In the genomic region with DNA sequence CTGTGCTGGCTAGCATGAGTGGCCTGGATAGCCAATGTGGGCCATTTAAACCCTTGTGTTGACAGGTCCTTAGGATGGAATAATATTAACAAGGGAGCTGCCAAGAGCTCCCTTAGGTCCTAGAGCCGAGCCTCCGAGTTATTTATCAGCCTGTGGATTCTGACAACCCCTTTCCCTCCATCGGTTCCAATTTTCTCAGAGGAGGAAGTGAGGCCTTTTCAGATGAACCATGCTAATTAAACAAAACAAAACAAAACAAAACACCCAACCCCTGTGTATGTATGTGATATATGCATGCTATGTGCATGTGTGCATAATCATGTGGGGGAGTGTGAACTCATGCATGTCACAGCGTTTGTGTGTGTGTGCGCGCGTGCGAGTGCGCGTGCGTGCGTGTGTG, we compare ENCODE assay signal across 14 mouse cellular contexts. TPM values are rescaled to one million over a fixed set of nuclear protein-coding genes. Genes with fewer than 3 reads are reported as not detected.
DNase-seq lines count a peak whose midpoint lies in the region; TF ChIP-seq lines count a peak whose summit lies in the region.
"Had no signal": no experiment of that assay in that cellular context is flagged by ENCODE, and none has a peak within 500 bp of the region (broad histone marks: within the 10 kb centered on the region; RNA-seq: fewer than 3 reads in every experiment).

No protein-coding gene starts in this region.

- TF ChIP-seq POLR2A in MEL (IDR thresholded peaks at IDR 0.05; ENCODE audit: control insufficient read depth in 1 of 2, insufficient read depth in 1 of 2, low read depth in 1 of 2, low read length in 2 of 2, poor library complexity in 1 of 2), result no peak

- TF ChIP-seq EP300 in MEL (IDR thresholded peaks at IDR 0.05; ENCODE audit: low read depth in 1 of 2, low read length in 2 of 2), result no peak

- DNase-seq in heart, postnatal 4 days, result peak; percentile 24
- DNase-seq in heart, postnatal 36 days, result no peak
- peak; percentile 50 for DNase-seq in MEL (ENCODE audit: low read depth, low spot score)
- DNase-seq in embryonic facial prominence, embryonic 10.5 days (ENCODE audit: low spot score), result no peak
- DNase-seq in thymus, postnatal 10 days (ENCODE audit: low spot score in 2 of 2), result no peak
- no peak for DNase-seq in yolk sac, embryonic 10.5 days (ENCODE audit: low spot score)
- DNase-seq: adrenal gland, adult 8-10 months; gastrocnemius, adult 2 months; kidney, postnatal 36 days; lung, embryonic 14.5 days; retina, postnatal 1 day had no signal

- H3K4me3 ChIP-seq in MEL (ENCODE audit: control insufficient read depth in 1 of 2, insufficient read depth in 1 of 2, low read depth in 2 of 2, low read length in 2 of 2) (peak overlapping the region; percentile 7 to 85; a peak in 3 of 4 replicates), macrophage (ENCODE audit: inconsistent target) (peak overlapping the region; percentile 71; the same call in 1 of the 2 replicates)
- H3K4me3 ChIP-seq in embryonic facial prominence, embryonic 10.5 days, result no peak overlapping the region
- H3K4me3 ChIP-seq: gastrocnemius, adult 2 months; hindbrain, embryonic 10.5 days; intestine, embryonic 15.5 days had no signal

- WGBS in embryonic facial prominence, embryonic 10.5 days, result 81% methylated on average over 12 of the region's 12 CpGs
- WGBS in macrophage (ENCODE audit: missing documents), result 4% methylated on average over 4 of the region's 12 CpGs

- no peak for TF ChIP-seq CTCF in MEL (IDR thresholded peaks at IDR 0.05 in 2 of 3, conservative IDR thresholded peaks at IDR 0.05 in 1 of 3; ENCODE audit: control insufficient read depth in 1 of 3, insufficient read depth in 1 of 3, low read depth in 2 of 3, low read length in 3 of 3, poor library complexity in 1 of 3, severe bottlenecking in 1 of 3)

- H3K4me1 ChIP-seq in MEL (ENCODE audit: control insufficient read depth in 1 of 2, insufficient read depth in 2 of 2, low read length in 2 of 2), result peaks cover 0 to 54% of the 10 kb centered on the region in 2 experiments; a peak in 3 of 4 replicates
- peaks cover 21% of the 10 kb centered on the region for H3K4me1 ChIP-seq in embryonic facial prominence, embryonic 10.5 days

- intact Hi-C loops in heart, postnatal 36 days (cut with DNase I), result loop anchor here (10.0 kb wide), 2 partner anchors 258 to 632 kb away; no protein-coding TSS in a partner anchor

- no peaks in the 10 kb centered on the region for H3K9me3 ChIP-seq in MEL (replicated peaks; ENCODE audit: insufficient read depth, low read length)
- no peaks in the 10 kb centered on the region for H3K9me3 ChIP-seq in embryonic facial prominence, embryonic 10.5 days
- H3K9me3 ChIP-seq: hindbrain, embryonic 10.5 days; intestine, embryonic 15.5 days had no signal

- H3K9ac ChIP-seq in MEL (ENCODE audit: control insufficient read depth, low read depth, low read length, poor library complexity, severe bottlenecking), result peak overlapping the region; percentile 82
- H3K9ac ChIP-seq: intestine, embryonic 15.5 days; lung, embryonic 14.5 days had no signal

- H3K27ac ChIP-seq in MEL (ENCODE audit: control insufficient read depth, low read depth, low read length), result peak overlapping the region; percentile 97
- H3K27ac ChIP-seq in embryonic facial prominence, embryonic 10.5 days (replicated peaks), result peak overlapping the region; percentile 51; the same call in 1 of the 2 replicates
- peak overlapping the region; percentile 95 for H3K27ac ChIP-seq in macrophage
- H3K27ac ChIP-seq: gastrocnemius, adult 2 months; intestine, embryonic 15.5 days had no signal

- TF ChIP-seq RAD21 in MEL (IDR thresholded peaks at IDR 0.05; ENCODE audit: low read depth, low read length), result no peak

- peaks cover 0 to 46% of the 10 kb centered on the region in 2 experiments; a peak in 2 of 4 replicates for H3K36me3 ChIP-seq in MEL (ENCODE audit: control insufficient read depth in 1 of 2, insufficient read depth in 2 of 2, low read length in 2 of 2)
- H3K36me3 ChIP-seq in embryonic facial prominence, embryonic 10.5 days (replicated peaks), result no peaks in the 10 kb centered on the region
- peaks cover 3% of the 10 kb centered on the region; the same call in 1 of the 2 replicates for H3K36me3 ChIP-seq in macrophage (ENCODE audit: inconsistent target)
- H3K36me3 ChIP-seq: hindbrain, embryonic 10.5 days; intestine, embryonic 15.5 days had no signal

- no peaks in the 10 kb centered on the region for H3K27me3 ChIP-seq in MEL (ENCODE audit: control insufficient read depth in 1 of 2, insufficient read depth in 2 of 2, low read length in 2 of 2)
- H3K27me3 ChIP-seq in embryonic facial prominence, embryonic 10.5 days (replicated peaks; ENCODE audit: low read depth, poor library complexity, severe bottlenecking), result peaks cover 13% of the 10 kb centered on the region; the same call in 1 of the 2 replicates
- H3K27me3 ChIP-seq: intestine, embryonic 15.5 days had no signal

- H3K79me2 ChIP-seq in MEL (ENCODE audit: control insufficient read depth, insufficient read depth, low read length, poor library complexity), result peaks cover 58% of the 10 kb centered on the region
- H3K79me2 ChIP-seq in macrophage (ENCODE audit: inconsistent target), result peaks cover 80% of the 10 kb centered on the region

TF ChIP-seq in MEL, 35 proteins besides CTCF, POLR2A, EP300 and RAD21:
- TF ChIP-seq MXI1 (IDR thresholded peaks at IDR 0.05; ENCODE audit: low read depth, low read length) (no peak), MYB (IDR thresholded peaks at IDR 0.05; ENCODE audit: low read depth, low read length) (no peak), TCF12 (IDR thresholded peaks at IDR 0.05; ENCODE audit: low read depth, low read length) (no peak), MEF2A (IDR thresholded peaks at IDR 0.05; ENCODE audit: extremely low read depth, insufficient replicate concordance, low read depth, low read length, poor library complexity, severe bottlenecking) (no peak), ETS1 (IDR thresholded peaks at IDR 0.05; ENCODE audit: low read depth, low read length) (no peak), USF1 (IDR thresholded peaks at IDR 0.05; ENCODE audit: low read depth, low read length) (no peak), GABPA (IDR thresholded peaks at IDR 0.05; ENCODE audit: low read depth, low read length) (no peak), GATA1 (IDR thresholded peaks at IDR 0.05; ENCODE audit: low read depth, low read length) (no peak), ZKSCAN1 (IDR thresholded peaks at IDR 0.05; ENCODE audit: low read depth, low read length) (no peak), UBTF (IDR thresholded peaks at IDR 0.05; ENCODE audit: borderline replicate concordance, insufficient read depth, low read depth, low read length) (no peak), JUND (IDR thresholded peaks at IDR 0.05; ENCODE audit: low read depth, low read length) (no peak), ZC3H11A (IDR thresholded peaks at IDR 0.05; ENCODE audit: low read depth, low read length) (no peak), ZNF384 (IDR thresholded peaks at IDR 0.05; ENCODE audit: low read depth, low read length) (no peak), MAX (IDR thresholded peaks at IDR 0.05; ENCODE audit: low read length) (no peak), TBP (IDR thresholded peaks at IDR 0.05; ENCODE audit: low read depth, low read length) (no peak), POLR2AphosphoS5 (IDR thresholded peaks at IDR 0.05; ENCODE audit: borderline replicate concordance, low read depth, low read length) (no peak; the same call in 1 of the 2 replicates), POLR2AphosphoS2 (IDR thresholded peaks at IDR 0.05; ENCODE audit: low read length) (no peak)

RNA-seq across cellular contexts. Expression of a gene that starts 3.3 kb away (rescaled TPM):
- total RNA-seq in heart, postnatal 4 days (2021), result 1 to 10 TPM; 1.8 to 1.9 TPM
- 1 to 10 TPM; 2.4 to 3.3 TPM for total RNA-seq in heart, postnatal 36 days (2021)
- 14.3 and 17.1 TPM in 2 replicates for total RNA-seq in MEL (2012; rRNA removed)
- polyA plus RNA-seq in MEL (2012; ENCODE audit: insufficient read depth in 1 of 2, insufficient read length in 2 of 2, low read depth in 1 of 2, low replicate concordance in 2 of 2, missing spikeins in 1 of 2), result 10 to 100 TPM in 1 of 2 experiments, not detected in 1; 23.5 TPM
- polyA plus RNA-seq in embryonic facial prominence, embryonic 10.5 days (2016; fragmentation: Nextera tagmentation; extraction: Ambion mirVana), result 3.0 and 3.1 TPM in 2 replicates
- total RNA-seq in macrophage (2018; cell fraction: chromatin; rRNA removed), result 100 to 1,000 TPM; 170 to 922 (median 407) TPM
- total RNA-seq in macrophage (2018; cell fraction: cytosol; rRNA removed), result 10 to 100 TPM; 29.1 to 90.3 (median 52.0) TPM
- 100 to 1,000 TPM; 108 to 569 (median 293) TPM for total RNA-seq in macrophage (2018; cell fraction: nucleus; rRNA removed)
- polyA plus RNA-seq in macrophage (2018), result 30.4 to 35.3 TPM (median 34.7 TPM) in 3 replicates

Comparison
In these comparisons a context has a peak if more than half of its experiments do, and no peak if none do; other contexts are left out.
1. DNase-seq: peak in heart, postnatal 4 days (single experiment) and MEL (single experiment); none in heart, postnatal 36 days (0 of 2), embryonic facial prominence, embryonic 10.5 days (single experiment), thymus, postnatal 10 days (0 of 2) and yolk sac, embryonic 10.5 days (single experiment).
2. Peak in every context shown above with its lines, with median percentiles within 50 percentile points of each other: H3K27ac ChIP-seq.